Mouse (Mus musculus): ENCODE results near the gene Slc41a2. TPM values are rescaled to one million over a fixed set of nuclear protein-coding genes. Genes with fewer than 3 reads are reported as not detected.
A peak's percentile ranks its signal among the peaks of the same experiment; 100 is the strongest.

Gene Slc41a2
- polyA plus RNA-seq, 1 experiment from 2014 or later, result 0.56 TPM

DNA sequence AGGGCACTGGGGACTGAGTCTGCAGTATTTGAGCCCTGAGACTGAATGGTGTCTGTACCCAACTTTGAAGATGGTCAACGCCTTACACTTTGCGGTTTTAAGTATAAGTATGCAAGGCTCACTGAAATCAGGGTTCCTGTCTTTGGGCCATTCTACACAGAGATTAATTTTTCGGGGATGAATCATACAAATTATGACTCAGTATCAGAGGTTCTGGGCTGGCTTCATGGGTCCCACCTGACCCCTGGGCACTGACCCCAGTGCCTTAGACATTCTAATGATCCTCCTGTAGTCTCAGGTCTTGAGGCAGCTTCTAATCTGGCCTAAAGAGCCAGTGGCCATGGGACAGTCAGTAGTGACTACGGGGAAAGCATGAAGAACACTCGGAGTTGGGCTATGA, 148.6 kb downstream of the Slc41a2 start:
- H3K27me3 ChIP-seq (ENCODE audit: control insufficient read depth, insufficient read depth, low read length), result no peaks in the 10 kb centered on the region
- H3K9ac ChIP-seq (ENCODE audit: low read length), result no peak overlapping the region
- H3K36me3 ChIP-seq (ENCODE audit: control insufficient read depth, insufficient read depth, low read length), result no peaks in the 10 kb centered on the region
- H3K4me2 ChIP-seq (ENCODE audit: low read depth, low read length, severe bottlenecking), result no peak overlapping the region
- H3K27ac ChIP-seq (ENCODE audit: low read depth, low read length), result no peak overlapping the region
- WGBS, result 97% methylated on average over 5 of the region's 5 CpGs
- no peak overlapping the region for H3K4me3 ChIP-seq (ENCODE audit: low read depth, low read length)
- ATAC-seq (replicated peaks; ENCODE audit: low FRiP score) (no peak), DNase-seq (ENCODE audit: low spot score) (no peak)
- no peaks in the 10 kb centered on the region for H3K4me1 ChIP-seq (replicated peaks; ENCODE audit: control insufficient read depth, insufficient read depth, low read length)
- no peaks in the 10 kb centered on the region; the same call in 1 of the 2 replicates for H3K9me3 ChIP-seq (ENCODE audit: control insufficient read depth, low read length)

DNA sequence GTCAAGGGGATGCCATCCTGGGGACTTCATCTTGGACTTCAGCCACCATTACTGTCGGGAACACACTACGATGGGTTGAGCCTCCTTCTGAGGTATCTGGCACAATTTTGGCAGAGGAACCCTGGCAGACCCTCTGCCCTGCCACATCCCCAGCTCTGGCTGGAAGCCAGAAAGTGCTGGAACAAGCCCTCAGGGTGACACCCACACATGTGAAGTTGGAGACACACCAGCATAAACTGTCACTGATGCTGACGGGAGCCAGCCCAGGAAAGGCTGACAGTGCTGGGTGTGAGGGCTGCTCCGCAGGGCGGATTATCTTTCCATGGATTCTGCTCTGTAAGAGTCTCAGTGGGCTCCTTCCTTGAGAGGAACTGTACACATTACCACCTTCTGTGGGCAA, 150.7 kb downstream of the Slc41a2 start:
- no peaks in the 10 kb centered on the region for H3K27me3 ChIP-seq (ENCODE audit: control insufficient read depth, insufficient read depth, low read length)
- H3K4me2 ChIP-seq (ENCODE audit: low read depth, low read length, severe bottlenecking), result no peak overlapping the region
- H3K4me3 ChIP-seq (ENCODE audit: low read depth, low read length), result no peak overlapping the region
- no peaks in the 10 kb centered on the region; the same call in 1 of the 2 replicates for H3K9me3 ChIP-seq (ENCODE audit: control insufficient read depth, low read length)
- WGBS, result 89% methylated on average over 5 of the region's 5 CpGs
- no peaks in the 10 kb centered on the region for H3K36me3 ChIP-seq (ENCODE audit: control insufficient read depth, insufficient read depth, low read length)
- H3K27ac ChIP-seq (ENCODE audit: low read depth, low read length), result no peak overlapping the region
- no peak for ATAC-seq (replicated peaks; ENCODE audit: low FRiP score)
- no peak overlapping the region for H3K9ac ChIP-seq (ENCODE audit: low read length)
- no peaks in the 10 kb centered on the region for H3K4me1 ChIP-seq (replicated peaks; ENCODE audit: control insufficient read depth, insufficient read depth, low read length)
- no peak for DNase-seq (ENCODE audit: low spot score)

DNA sequence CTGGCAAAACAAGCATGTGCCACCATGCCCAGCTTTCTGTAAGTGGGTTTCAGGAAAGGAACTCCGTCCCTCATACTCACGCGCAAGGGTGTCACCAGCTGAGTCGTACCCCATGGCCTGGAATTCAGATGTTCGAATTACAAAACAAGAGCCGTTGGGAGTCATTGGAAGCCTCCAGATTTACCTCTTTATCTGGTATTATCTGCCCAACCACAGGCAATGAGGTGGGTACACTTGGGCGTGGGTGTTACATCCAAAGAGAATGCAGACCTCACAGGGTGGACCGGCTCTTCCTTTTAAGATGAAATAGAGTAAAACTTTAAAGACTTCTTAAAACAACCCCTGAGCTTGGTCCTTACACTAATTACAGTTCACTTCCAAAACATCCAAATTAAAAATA, 151.5 kb downstream of the Slc41a2 start:
- H3K9ac ChIP-seq (ENCODE audit: low read length), result no peak overlapping the region
- H3K27me3 ChIP-seq (ENCODE audit: control insufficient read depth, insufficient read depth, low read length), result no peaks in the 10 kb centered on the region
- DNase-seq (ENCODE audit: low spot score) (no peak), ATAC-seq (replicated peaks; ENCODE audit: low FRiP score) (no peak)
- H3K27ac ChIP-seq (ENCODE audit: low read depth, low read length), result no peak overlapping the region
- 86% methylated on average over 8 of the region's 8 CpGs for WGBS
- no peak overlapping the region for H3K4me2 ChIP-seq (ENCODE audit: low read depth, low read length, severe bottlenecking)
- no peaks in the 10 kb centered on the region; the same call in 1 of the 2 replicates for H3K9me3 ChIP-seq (ENCODE audit: control insufficient read depth, low read length)
- H3K4me1 ChIP-seq (replicated peaks; ENCODE audit: control insufficient read depth, insufficient read depth, low read length), result no peaks in the 10 kb centered on the region
- no peaks in the 10 kb centered on the region for H3K36me3 ChIP-seq (ENCODE audit: control insufficient read depth, insufficient read depth, low read length)
- H3K4me3 ChIP-seq (ENCODE audit: low read depth, low read length), result no peak overlapping the region

DNA sequence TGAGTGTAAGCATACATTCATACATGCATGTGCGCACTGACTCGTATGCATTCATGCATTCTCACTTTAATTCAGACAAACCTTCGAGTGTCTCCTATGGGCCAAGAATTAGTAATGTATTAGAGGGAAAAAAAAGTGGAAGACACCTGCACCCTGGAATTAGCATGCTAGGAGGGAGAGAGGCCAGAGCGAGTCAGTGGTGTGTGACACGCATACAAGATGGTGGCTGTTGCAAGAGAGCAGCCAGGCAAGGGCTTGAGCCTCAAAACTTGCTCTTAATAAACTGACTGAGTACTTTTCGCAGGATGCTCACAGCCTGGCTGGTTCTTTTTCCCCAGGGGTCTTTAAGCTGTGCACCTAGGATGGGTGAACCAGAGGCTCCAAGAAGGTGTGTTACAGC, 152.6 kb downstream of the Slc41a2 start:
- Histone ChIP-seq H3K9ac (ENCODE audit: low read length) (no peak overlapping the region), H3K4me3 (ENCODE audit: low read depth, low read length) (no peak overlapping the region), H3K4me2 (ENCODE audit: low read depth, low read length, severe bottlenecking) (no peak overlapping the region), H3K4me1 (replicated peaks; ENCODE audit: control insufficient read depth, insufficient read depth, low read length) (no peaks in the 10 kb centered on the region), H3K9me3 (ENCODE audit: control insufficient read depth, low read length) (no peaks in the 10 kb centered on the region), H3K27me3 (ENCODE audit: control insufficient read depth, insufficient read depth, low read length) (no peaks in the 10 kb centered on the region), H3K36me3 (ENCODE audit: control insufficient read depth, insufficient read depth, low read length) (no peaks in the 10 kb centered on the region), H3K27ac (ENCODE audit: low read depth, low read length) (no peak overlapping the region)
- WGBS, result 88% methylated on average over 6 of the region's 6 CpGs
- DNase-seq (ENCODE audit: low spot score), result no peak
- ATAC-seq (replicated peaks; ENCODE audit: low FRiP score), result no peak

DNA sequence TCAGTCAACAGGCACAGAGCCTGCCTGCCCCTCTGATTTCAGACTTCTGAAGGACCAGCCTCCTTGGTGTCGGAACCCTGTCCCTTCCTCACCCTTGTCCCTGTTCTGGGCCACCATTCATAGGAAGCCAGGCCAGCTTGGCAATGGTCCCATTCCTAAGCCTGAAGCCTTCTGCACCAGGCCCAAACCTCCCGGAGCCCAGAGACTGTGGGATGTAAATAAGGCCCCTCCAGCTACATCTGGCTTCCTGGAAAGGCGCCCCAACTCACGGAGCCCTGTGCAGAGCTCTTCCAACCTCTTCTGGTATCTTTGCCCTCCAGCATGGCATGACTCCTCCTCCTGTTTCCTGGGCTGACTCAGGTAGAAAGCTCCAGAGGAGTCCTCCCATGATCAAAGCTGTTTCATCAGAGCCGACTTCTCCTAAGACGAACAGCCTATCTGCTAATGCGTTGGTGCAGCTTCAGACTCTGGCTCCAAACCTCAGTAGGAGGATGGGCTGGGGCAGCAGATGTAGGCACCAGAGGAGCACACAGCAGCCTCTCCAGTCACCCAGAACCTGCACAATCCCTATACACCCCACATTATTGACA, 153.1 kb downstream of the Slc41a2 start:
- no peak overlapping the region for H3K4me2 ChIP-seq (ENCODE audit: low read depth, low read length, severe bottlenecking)
- H3K4me1 ChIP-seq (replicated peaks; ENCODE audit: control insufficient read depth, insufficient read depth, low read length), result no peaks in the 10 kb centered on the region
- H3K9ac ChIP-seq (ENCODE audit: low read length), result no peak overlapping the region
- ATAC-seq (replicated peaks; ENCODE audit: low FRiP score), result no peak
- H3K36me3 ChIP-seq (ENCODE audit: control insufficient read depth, insufficient read depth, low read length), result no peaks in the 10 kb centered on the region
- 83% methylated on average over 7 of the region's 7 CpGs for WGBS
- no peaks in the 10 kb centered on the region for H3K9me3 ChIP-seq (ENCODE audit: control insufficient read depth, low read length)
- H3K27me3 ChIP-seq (ENCODE audit: control insufficient read depth, insufficient read depth, low read length), result no peaks in the 10 kb centered on the region
- H3K4me3 ChIP-seq (ENCODE audit: low read depth, low read length), result no peak overlapping the region
- H3K27ac ChIP-seq (ENCODE audit: low read depth, low read length), result no peak overlapping the region
- DNase-seq (ENCODE audit: low spot score), result no peak

DNA sequence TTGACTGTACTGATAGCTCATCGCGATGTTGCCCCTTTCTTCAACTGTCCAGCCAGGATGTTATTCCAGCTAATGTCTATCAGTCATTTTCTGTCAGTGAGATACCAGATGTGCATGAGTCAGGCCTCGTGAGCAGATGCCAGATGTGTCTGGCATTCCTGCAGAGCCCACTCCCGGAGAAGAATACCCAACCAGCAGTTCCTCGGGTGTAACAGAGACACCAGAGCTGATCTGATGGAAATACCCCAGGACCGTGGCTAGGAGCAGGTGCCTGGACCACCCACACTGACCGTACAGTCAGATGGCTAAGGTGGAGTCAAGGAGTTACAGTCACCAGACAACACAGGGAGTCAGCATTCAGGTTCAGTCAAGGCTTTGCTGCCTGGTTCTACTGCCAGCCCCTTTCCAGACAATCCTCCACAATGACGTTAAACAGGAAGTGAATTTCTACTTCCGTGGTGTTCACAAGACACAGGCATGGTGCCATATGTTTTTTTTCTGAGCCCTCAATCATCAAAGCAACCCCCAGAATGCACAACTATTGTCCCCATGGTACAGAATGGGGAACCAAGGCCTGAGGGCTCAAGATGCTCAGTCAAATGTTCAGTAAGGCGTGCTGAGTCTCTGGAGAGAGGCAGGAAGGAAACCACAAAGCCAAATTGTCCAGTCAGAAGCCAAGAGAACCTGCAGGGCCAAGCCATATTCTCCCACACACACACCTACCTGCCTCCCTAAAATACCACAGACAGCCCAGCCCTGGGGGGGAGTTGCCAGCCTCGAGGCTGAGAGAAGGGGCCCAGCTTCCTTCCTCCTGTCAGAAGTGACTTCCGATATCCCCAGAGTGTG, 153.8 kb downstream of the Slc41a2 start:
- Histone ChIP-seq H3K36me3 (ENCODE audit: control insufficient read depth, insufficient read depth, low read length) (no peaks in the 10 kb centered on the region), H3K4me3 (ENCODE audit: low read depth, low read length) (no peak overlapping the region), H3K4me1 (replicated peaks; ENCODE audit: control insufficient read depth, insufficient read depth, low read length) (no peaks in the 10 kb centered on the region), H3K4me2 (ENCODE audit: low read depth, low read length, severe bottlenecking) (no peak overlapping the region), H3K27me3 (ENCODE audit: control insufficient read depth, insufficient read depth, low read length) (no peaks in the 10 kb centered on the region), H3K9ac (ENCODE audit: low read length) (no peak overlapping the region), H3K27ac (ENCODE audit: low read depth, low read length) (no peak overlapping the region), H3K9me3 (ENCODE audit: control insufficient read depth, low read length) (no peaks in the 10 kb centered on the region)
- DNase-seq (ENCODE audit: low spot score) (no peak), ATAC-seq (replicated peaks; ENCODE audit: low FRiP score) (no peak)
- WGBS, result 81% methylated on average over 12 of the region's 12 CpGs

DNA sequence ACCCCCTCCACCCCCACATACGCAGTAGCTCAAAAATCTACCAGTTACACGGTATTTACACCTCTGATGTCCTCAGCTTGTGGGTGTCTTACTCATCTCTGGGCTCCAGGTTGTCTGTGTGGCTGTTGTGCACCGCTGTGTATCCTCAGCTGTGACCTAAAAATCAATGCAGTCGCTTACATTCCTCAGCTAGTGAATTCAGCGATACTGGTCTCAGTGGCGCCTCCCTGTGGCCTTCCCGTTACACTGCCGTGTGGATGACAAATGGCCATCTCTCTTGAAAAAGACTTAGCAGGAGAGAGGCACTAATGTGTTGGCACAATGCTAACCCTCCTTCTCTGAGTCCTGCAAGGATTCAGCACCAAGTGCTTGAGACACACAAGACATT, 155.1 kb downstream of the Slc41a2 start:
- DNase-seq (ENCODE audit: low spot score) (peak; percentile 85), ATAC-seq (replicated peaks; ENCODE audit: low FRiP score) (peak; percentile 42; the same call in 1 of the 2 replicates)
- no peak overlapping the region for H3K4me2 ChIP-seq (ENCODE audit: low read depth, low read length, severe bottlenecking)
- H3K27ac ChIP-seq (ENCODE audit: low read depth, low read length), result no peak overlapping the region
- no peak overlapping the region for H3K9ac ChIP-seq (ENCODE audit: low read length)
- H3K4me3 ChIP-seq (ENCODE audit: low read depth, low read length), result no peak overlapping the region
- 27% methylated on average over 8 of the region's 8 CpGs for WGBS
- no peaks in the 10 kb centered on the region for H3K36me3 ChIP-seq (ENCODE audit: control insufficient read depth, insufficient read depth, low read length)
- H3K4me1 ChIP-seq (replicated peaks; ENCODE audit: control insufficient read depth, insufficient read depth, low read length), result no peaks in the 10 kb centered on the region
- no peaks in the 10 kb centered on the region for H3K9me3 ChIP-seq (ENCODE audit: control insufficient read depth, low read length)
- H3K27me3 ChIP-seq (ENCODE audit: control insufficient read depth, insufficient read depth, low read length), result no peaks in the 10 kb centered on the region

DNA sequence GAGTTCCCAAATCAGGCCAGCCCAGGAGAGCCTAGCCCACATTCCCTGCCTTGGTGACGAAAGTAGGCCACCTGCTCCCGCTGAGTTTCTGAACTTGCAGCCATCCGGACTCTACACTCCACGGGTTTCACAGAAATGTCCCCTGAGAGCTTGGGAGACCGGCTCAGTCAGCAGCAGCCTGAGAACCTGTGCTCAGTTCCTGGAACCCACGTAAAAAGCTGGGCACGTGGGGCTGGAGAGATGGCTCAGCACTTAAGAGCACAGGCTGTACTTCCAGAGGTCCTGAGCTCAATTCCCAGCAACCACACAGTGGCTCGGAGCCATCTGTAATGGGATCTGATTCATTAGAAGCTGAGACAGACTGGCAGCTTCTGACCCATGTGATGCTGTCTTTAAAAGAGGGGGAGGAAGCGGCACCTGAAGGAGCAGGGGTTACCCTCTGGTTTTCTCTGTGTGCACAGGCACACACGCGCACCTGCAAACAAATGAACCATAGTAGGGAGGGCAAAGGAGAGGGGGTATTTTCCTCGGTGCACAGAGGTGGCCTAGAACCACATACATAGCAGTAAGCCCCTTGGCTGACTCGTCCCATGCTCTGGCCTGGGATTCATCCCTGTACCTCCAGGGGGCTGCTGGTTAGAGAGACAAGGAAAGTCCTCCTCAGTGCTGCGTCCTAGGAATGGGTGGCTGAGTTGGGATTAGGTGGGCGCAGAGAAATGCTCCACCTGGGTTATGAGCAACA, 155.7 kb downstream of the Slc41a2 start:
- H3K9me3 ChIP-seq (ENCODE audit: control insufficient read depth, low read length), result no peaks in the 10 kb centered on the region
- H3K27me3 ChIP-seq (ENCODE audit: control insufficient read depth, insufficient read depth, low read length), result no peaks in the 10 kb centered on the region
- no peak overlapping the region for H3K4me3 ChIP-seq (ENCODE audit: low read depth, low read length)
- WGBS, result 73% methylated on average over 15 of the region's 15 CpGs
- no peak overlapping the region for H3K4me2 ChIP-seq (ENCODE audit: low read depth, low read length, severe bottlenecking)
- ATAC-seq (replicated peaks; ENCODE audit: low FRiP score), result 0 out of 2 replicates have a peak, but pooled peaks have one; percentile 2
- H3K27ac ChIP-seq (ENCODE audit: low read depth, low read length), result no peak overlapping the region
- H3K36me3 ChIP-seq (ENCODE audit: control insufficient read depth, insufficient read depth, low read length), result no peaks in the 10 kb centered on the region
- no peaks in the 10 kb centered on the region for H3K4me1 ChIP-seq (replicated peaks; ENCODE audit: control insufficient read depth, insufficient read depth, low read length)
- no peak overlapping the region for H3K9ac ChIP-seq (ENCODE audit: low read length)
- no peak for DNase-seq (ENCODE audit: low spot score)
